Mouse (Mus musculus): Measurements from ENCODE around the gene Tent5b. TPM values are rescaled to one million over a fixed set of nuclear protein-coding genes. Genes with fewer than 3 reads are reported as not detected.

The Tent5b gene
- under 1 TPM in 2 of 4 experiments, not detected in 2; 0.14 to 0.26 TPM for total RNA-seq (2022)

GRCm38 (mm10) chr4:133479458-133480184 lies at the start of gene Tent5b:
Gene Tent5b (plus strand): TSS chr4:133480132.
- DNase-seq (ENCODE audit: low spot score in 2 of 2): peak; percentile 95 to 97

GRCm38 (mm10) chr4:133431508-133431907 lies 48.4 kb upstream of the Tent5b start:
- no peak for DNase-seq (ENCODE audit: low spot score in 2 of 2)

GRCm38 (mm10) chr4:133432560-133433171 lies 47.3 kb upstream of the Tent5b start:
- DNase-seq (ENCODE audit: low spot score in 2 of 2): peak in 1 of 2 experiments; percentile 59

GRCm38 (mm10) chr4:133435921-133436320 lies 44.0 kb upstream of the Tent5b start:
- no peak for DNase-seq (ENCODE audit: low spot score in 2 of 2)

GRCm38 (mm10) chr4:133439460-133440376 lies 40.2 kb upstream of the Tent5b start:
- peak in 1 of 2 experiments; percentile 19 for DNase-seq (ENCODE audit: low spot score in 2 of 2)

GRCm38 (mm10) chr4:133440377-133440795 lies 39.5 kb upstream of the Tent5b start:
- no peak for DNase-seq (ENCODE audit: low spot score in 2 of 2)

- no peak for DNase-seq (ENCODE audit: low spot score in 2 of 2)
These were observed 37.7 kb upstream of the Tent5b start for GRCm38 (mm10) chr4:133442194-133442593.

- peak in 1 of 2 experiments; percentile 17 for DNase-seq (ENCODE audit: low spot score in 2 of 2)
These were observed 36.8 kb upstream of the Tent5b start for GRCm38 (mm10) chr4:133443085-133443484.

GRCm38 (mm10) chr4:133445727-133446126 lies 34.2 kb upstream of the Tent5b start:
- DNase-seq (ENCODE audit: low spot score in 2 of 2): no peak

GRCm38 (mm10) chr4:133447366-133447765 lies 32.6 kb upstream of the Tent5b start:
- no peak for DNase-seq (ENCODE audit: low spot score in 2 of 2)

GRCm38 (mm10) chr4:133447967-133448366 lies 32.0 kb upstream of the Tent5b start:
- no peak for DNase-seq (ENCODE audit: low spot score in 2 of 2)

- DNase-seq (ENCODE audit: low spot score in 2 of 2): no peak
These were observed 31.1 kb upstream of the Tent5b start for GRCm38 (mm10) chr4:133448708-133449388.

GRCm38 (mm10) chr4:133449726-133450125 lies 30.2 kb upstream of the Tent5b start:
- peak in 1 of 2 experiments; percentile 46 for DNase-seq (ENCODE audit: low spot score in 2 of 2)

GRCm38 (mm10) chr4:133451536-133451935 lies 28.4 kb upstream of the Tent5b start:
- DNase-seq (ENCODE audit: low spot score in 2 of 2): peak; percentile 36 to 86

GRCm38 (mm10) chr4:133452433-133452832 lies 27.5 kb upstream of the Tent5b start:
- no peak for DNase-seq (ENCODE audit: low spot score in 2 of 2)

- DNase-seq (ENCODE audit: low spot score in 2 of 2): no peak
These were observed 21.9 kb upstream of the Tent5b start for GRCm38 (mm10) chr4:133458044-133458443.

GRCm38 (mm10) chr4:133460006-133460405 lies 19.9 kb upstream of the Tent5b start:
- DNase-seq (ENCODE audit: low spot score in 2 of 2): no peak

- DNase-seq (ENCODE audit: low spot score in 2 of 2): no peak
These were observed 19.1 kb upstream of the Tent5b start for GRCm38 (mm10) chr4:133460796-133461325.

GRCm38 (mm10) chr4:133461362-133461761 lies 18.6 kb upstream of the Tent5b start:
- no peak for DNase-seq (ENCODE audit: low spot score in 2 of 2)

GRCm38 (mm10) chr4:133463184-133463583 lies 16.7 kb upstream of the Tent5b start:
- DNase-seq (ENCODE audit: low spot score in 2 of 2): no peak

- peak in 1 of 2 experiments; percentile 69 for DNase-seq (ENCODE audit: low spot score in 2 of 2)
These were observed 11.9 kb upstream of the Tent5b start for GRCm38 (mm10) chr4:133468080-133468479.

All from left cerebral cortex, adult 8-10 months (tissue).